Mouse (Mus musculus): Measurements from ENCODE around the gene A630076J17Rik.

GRCm38 (mm10) chr3:107266814-107267345 is 36.5 kb downstream of the A630076J17Rik start:
- TF ChIP-seq POLR2A (IDR thresholded peaks at IDR 0.05; ENCODE audit: low read depth, low read length) (no peak), CTCF (IDR thresholded peaks at IDR 0.05; ENCODE audit: extremely low read depth, insufficient read depth, insufficient read length, insufficient replicate concordance) (no peak)
